Mouse (Mus musculus) NIH3T3 (cell line): ENCODE measurements at regions not wholly inside any gene's neighbourhood (a gene's known extent, or its start where the extent isn't known, plus 50 kb on each side); places are given as distances from the start of the nearest gene placed in this dataset.

Experiments used
- DNase-seq: peaks from one replicate; pipeline ENCODE4 v3.0.0-alpha.2; 2012; ENCODE audit warnings: low read depth

DNA sequence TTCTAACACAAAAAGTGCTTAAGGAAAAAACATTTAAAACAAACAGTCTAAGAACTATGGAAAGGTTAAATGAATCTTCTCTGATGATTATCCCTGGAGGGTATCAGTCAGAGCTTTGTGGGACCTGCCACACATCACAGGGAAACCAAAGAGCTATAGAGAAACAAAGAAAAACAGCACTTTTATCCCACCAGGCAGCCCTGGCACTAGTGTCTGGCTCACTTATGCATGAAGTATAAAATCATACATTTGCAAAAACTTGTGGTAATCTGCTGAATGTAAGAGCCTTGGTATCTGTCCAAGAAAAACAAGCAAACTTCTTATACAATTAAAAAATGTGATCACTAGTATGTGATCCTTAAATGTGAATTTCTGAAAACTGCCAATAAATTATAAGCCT, 972.4 kb upstream of the Ctnnd2 start:
- no peak for DNase-seq

GRCm38 (mm10) chr15:29223667-29224066, 948.7 kb upstream of the Ctnnd2 start:
- DNase-seq = no peak

- DNase-seq = no peak
These were observed 945.5 kb upstream of the Ctnnd2 start for GRCm38 (mm10) chr15:29226889-29227288.

- peak; percentile 5 for DNase-seq
These were observed 937.8 kb upstream of the Ctnnd2 start for GRCm38 (mm10) chr15:29234635-29235034.

DNA sequence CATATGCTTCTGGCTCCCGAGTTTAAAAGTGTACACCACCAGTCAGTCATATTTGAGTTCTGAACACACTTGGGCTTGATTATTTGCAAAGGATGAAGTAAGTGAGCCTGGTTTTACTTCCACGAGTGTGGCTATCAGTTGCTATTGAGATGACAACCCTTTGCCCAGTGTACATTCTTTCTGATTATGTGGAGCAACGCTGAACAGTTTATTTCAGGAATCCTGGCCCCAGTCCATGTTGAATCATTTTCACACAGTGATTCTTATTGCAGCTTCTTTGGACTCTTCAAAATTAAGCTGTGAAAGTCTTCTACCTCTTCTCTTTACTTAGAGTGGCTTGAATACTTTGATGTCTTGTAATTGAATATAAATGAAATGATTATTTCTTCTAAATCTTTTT, 917.2 kb upstream of the Ctnnd2 start:
- peak; percentile 1 for DNase-seq

DNA sequence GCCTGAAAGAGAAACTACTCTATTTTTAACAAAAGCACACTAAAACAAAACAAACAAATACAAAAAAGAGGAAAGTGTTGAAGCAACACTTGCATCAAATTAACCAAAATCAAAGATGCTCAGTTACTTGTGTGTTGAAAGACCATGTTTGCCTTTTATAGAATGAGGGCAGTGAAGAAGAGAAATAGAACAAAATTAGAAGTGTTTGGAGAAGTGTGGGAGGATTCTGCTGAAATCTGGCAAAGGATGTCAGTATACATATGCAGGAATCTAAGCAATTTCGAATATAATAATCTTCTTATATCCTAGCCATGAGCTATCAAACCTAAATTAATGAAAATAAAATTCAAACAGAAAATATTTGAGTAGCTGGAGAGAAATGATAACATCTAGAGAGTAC, 905.6 kb upstream of the Ctnnd2 start:
- DNase-seq = no peak

DNA sequence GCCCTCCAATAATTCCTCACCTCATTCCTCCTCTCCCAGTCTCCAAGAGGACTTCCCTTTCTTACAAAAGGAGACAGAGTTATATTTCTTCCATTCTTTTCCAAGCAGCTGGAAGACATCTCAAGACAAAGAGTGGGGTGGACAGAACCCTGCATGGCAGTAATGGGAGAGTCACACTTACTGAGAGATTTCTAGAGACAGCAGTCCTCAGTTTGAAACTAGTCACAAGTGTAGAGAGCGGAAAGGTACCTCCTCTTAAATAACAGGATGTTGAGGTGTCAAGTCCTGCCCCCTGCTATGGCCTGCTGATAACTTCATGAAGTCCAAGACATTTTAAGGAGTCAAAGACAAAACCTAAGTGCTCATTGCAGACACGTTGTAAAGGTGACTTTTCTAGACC, 875.9 kb upstream of the Ctnnd2 start:
- no peak for DNase-seq
